Mouse (Mus musculus): ENCODE data around the gene Mfap2. TPM values are rescaled to one million over a fixed set of nuclear protein-coding genes. Genes with fewer than 3 reads are reported as not detected.
A peak's percentile ranks its signal among the peaks of the same experiment; 100 is the strongest.

Mfap2 gene
- polyA plus RNA-seq, 2 experiments, result 7.1 to 11.0 TPM

DNA sequence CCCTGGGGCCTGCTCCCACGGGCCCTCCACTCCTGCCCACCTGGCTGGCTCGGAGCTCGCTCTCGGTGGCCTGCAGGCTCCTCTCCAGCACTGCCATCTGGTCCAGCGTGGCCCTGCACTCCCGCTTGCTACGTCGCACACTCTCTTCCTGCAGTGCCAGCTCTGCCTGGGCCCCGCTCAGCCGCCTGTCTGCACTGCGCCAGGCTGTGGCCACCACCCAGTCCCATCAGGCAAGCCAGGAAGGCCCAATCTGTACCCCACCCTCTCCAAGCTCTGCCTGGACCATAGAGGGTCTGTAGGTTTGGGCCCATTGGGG is 11.4 kb downstream of the Mfap2 start:
- Histone ChIP-seq H3K4me3 (ENCODE audit: insufficient read depth in 1 of 2, low read depth in 2 of 2, low read length in 2 of 2) (no peak overlapping the region), H3K9me3 (ENCODE audit: control insufficient read depth, low read length) (no peaks in the 10 kb centered on the region), H3K9ac (replicated peaks) (no peak overlapping the region), H3K27me3 (ENCODE audit: control insufficient read depth, insufficient read depth, low read length) (no peaks in the 10 kb centered on the region), H3K4me2 (ENCODE audit: low read depth) (no peak overlapping the region), H3K4me1 (replicated peaks; ENCODE audit: control insufficient read depth in 2 of 2, insufficient read depth in 2 of 2, low read length in 1 of 2) (no peaks in the 10 kb centered on the region), H3K27ac (no peak overlapping the region), H3K36me3 (replicated peaks; ENCODE audit: control insufficient read depth, insufficient read depth, low read depth) (no peaks in the 10 kb centered on the region)
- DNase-seq (ENCODE audit: low read depth in 3 of 3, low spot score in 3 of 3) (no peak), ATAC-seq (ENCODE audit: insufficient read depth) (no peak)
- TF ChIP-seq CTCF (IDR thresholded peaks at IDR 0.05; ENCODE audit: low read depth), result no peak
- TF ChIP-seq EP300 (IDR thresholded peaks at IDR 0.05; ENCODE audit: low read depth), result no peak
- 72% methylated on average over 11 of the region's 11 CpGs for WGBS (ENCODE audit: insufficient replicate concordance)

DNA sequence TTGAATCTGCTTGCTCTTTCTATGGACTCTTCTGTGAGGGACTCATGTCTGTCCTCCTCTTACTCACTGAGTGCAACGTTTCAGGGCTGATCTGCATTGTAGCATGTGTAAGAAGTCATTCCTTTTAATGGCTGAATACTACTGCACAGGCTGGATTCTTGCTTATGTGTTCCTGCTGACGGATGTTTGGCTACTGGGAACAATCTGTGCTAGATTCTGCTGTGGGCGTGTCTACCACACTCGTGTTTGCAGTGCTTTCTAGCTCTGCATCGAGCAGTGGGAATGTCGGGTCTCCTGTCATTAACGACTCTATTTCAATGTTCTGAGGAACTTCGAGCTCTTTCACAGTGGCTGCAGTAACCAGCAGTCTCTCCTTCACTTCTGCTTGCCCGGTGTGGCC is 13.8 kb downstream of the Mfap2 start:
- TF ChIP-seq CTCF (IDR thresholded peaks at IDR 0.05; ENCODE audit: low read depth) (no peak), EP300 (IDR thresholded peaks at IDR 0.05; ENCODE audit: low read depth) (no peak)
- no peaks in the 10 kb centered on the region for H3K9me3 ChIP-seq (ENCODE audit: control insufficient read depth, low read length)
- H3K9ac ChIP-seq (replicated peaks), result no peak overlapping the region
- no peaks in the 10 kb centered on the region for H3K4me1 ChIP-seq (replicated peaks; ENCODE audit: control insufficient read depth in 2 of 2, insufficient read depth in 2 of 2, low read length in 1 of 2)
- no peaks in the 10 kb centered on the region for H3K36me3 ChIP-seq (replicated peaks; ENCODE audit: control insufficient read depth, insufficient read depth, low read depth)
- H3K27ac ChIP-seq, result no peak overlapping the region
- H3K4me2 ChIP-seq (ENCODE audit: low read depth), result no peak overlapping the region
- DNase-seq (ENCODE audit: low read depth in 3 of 3, low spot score in 3 of 3) (no peak), ATAC-seq (ENCODE audit: insufficient read depth) (no peak)
- WGBS (ENCODE audit: insufficient replicate concordance), result 55% methylated on average over 9 of the region's 9 CpGs
- no peaks in the 10 kb centered on the region for H3K27me3 ChIP-seq (ENCODE audit: control insufficient read depth, insufficient read depth, low read length)
- H3K4me3 ChIP-seq (ENCODE audit: insufficient read depth in 1 of 2, low read depth in 2 of 2, low read length in 2 of 2), result no peak overlapping the region

DNA sequence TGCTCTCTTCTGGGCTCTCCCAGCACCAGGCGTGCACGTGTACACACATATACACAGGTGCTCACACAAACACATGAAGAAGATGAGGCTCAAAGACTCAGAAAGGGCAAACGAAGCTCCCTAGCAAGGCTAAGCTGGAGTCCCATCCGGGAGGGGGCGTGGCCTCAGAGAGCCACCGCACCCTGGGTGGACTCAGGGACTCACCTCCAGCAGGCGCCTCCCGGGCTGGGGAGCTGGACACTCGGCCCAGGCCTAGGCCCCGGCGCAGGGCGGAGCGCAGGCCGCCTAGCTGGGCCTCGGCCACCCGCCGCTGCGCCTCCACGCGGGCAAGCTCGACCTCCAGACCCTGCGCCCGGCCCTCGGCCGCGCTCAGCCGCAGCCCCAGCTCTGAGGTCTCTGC is 14.8 kb downstream of the Mfap2 start:
- Histone ChIP-seq H3K27ac (no peak overlapping the region), H3K4me1 (replicated peaks; ENCODE audit: control insufficient read depth in 2 of 2, insufficient read depth in 2 of 2, low read length in 1 of 2) (no peaks in the 10 kb centered on the region), H3K4me2 (ENCODE audit: low read depth) (no peak overlapping the region), H3K4me3 (ENCODE audit: insufficient read depth in 1 of 2, low read depth in 2 of 2, low read length in 2 of 2) (no peak overlapping the region), H3K36me3 (replicated peaks; ENCODE audit: control insufficient read depth, insufficient read depth, low read depth) (no peaks in the 10 kb centered on the region), H3K27me3 (ENCODE audit: control insufficient read depth, insufficient read depth, low read length) (no peaks in the 10 kb centered on the region), H3K9ac (replicated peaks) (no peak overlapping the region), H3K9me3 (ENCODE audit: control insufficient read depth, low read length) (no peaks in the 10 kb centered on the region)
- DNase-seq (ENCODE audit: low read depth in 3 of 3, low spot score in 3 of 3) (no peak), ATAC-seq (ENCODE audit: insufficient read depth) (no peak)
- TF ChIP-seq EP300 (IDR thresholded peaks at IDR 0.05; ENCODE audit: low read depth), result no peak
- no peak for TF ChIP-seq CTCF (IDR thresholded peaks at IDR 0.05; ENCODE audit: low read depth)
- 83% methylated on average over 27 of the region's 27 CpGs for WGBS (ENCODE audit: insufficient replicate concordance)

DNA sequence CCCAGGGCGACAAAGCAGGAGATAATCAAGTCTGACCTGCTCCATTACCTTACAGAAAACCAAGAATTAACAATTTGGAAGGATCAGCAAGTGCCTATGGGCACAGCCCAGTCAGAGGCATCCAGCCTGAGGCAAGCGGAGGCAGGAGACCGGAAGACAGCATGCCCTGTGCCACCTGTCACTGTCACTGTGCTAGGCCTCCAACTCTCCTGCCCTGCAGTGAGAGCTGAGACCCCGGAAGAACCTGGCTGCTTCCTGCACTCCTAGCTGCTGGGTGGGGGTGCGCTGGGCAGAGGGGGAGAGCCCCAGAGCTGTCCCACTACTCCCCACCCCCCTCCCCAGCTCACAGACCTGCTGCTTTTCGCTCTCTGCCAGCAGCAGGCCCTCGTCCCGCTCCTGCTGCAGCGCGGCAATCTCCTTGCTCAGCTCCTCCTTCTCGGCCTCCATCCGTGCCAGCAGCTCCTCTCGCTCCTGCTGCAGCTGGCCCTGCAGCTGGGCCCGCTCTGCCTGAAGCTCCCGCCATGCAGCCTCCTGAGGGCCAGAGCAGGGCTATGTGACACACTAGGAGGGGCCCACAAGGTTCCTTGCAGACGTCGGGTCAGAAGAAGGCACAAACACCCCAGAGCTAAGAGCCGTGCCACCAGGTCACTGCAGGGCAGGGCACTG is 20.5 kb downstream of the Mfap2 start:
- H3K4me1 ChIP-seq (replicated peaks; ENCODE audit: control insufficient read depth in 2 of 2, insufficient read depth in 2 of 2, low read length in 1 of 2), result no peaks in the 10 kb centered on the region
- H3K4me2 ChIP-seq (ENCODE audit: low read depth), result no peak overlapping the region
- H3K27ac ChIP-seq, result no peak overlapping the region
- H3K4me3 ChIP-seq (ENCODE audit: insufficient read depth in 1 of 2, low read depth in 2 of 2, low read length in 2 of 2), result no peak overlapping the region
- no peaks in the 10 kb centered on the region for H3K9me3 ChIP-seq (ENCODE audit: control insufficient read depth, low read length)
- ATAC-seq (ENCODE audit: insufficient read depth), result no peak
- no peak overlapping the region for H3K9ac ChIP-seq (replicated peaks)
- H3K36me3 ChIP-seq (replicated peaks; ENCODE audit: control insufficient read depth, insufficient read depth, low read depth), result no peaks in the 10 kb centered on the region
- no peaks in the 10 kb centered on the region for H3K27me3 ChIP-seq (ENCODE audit: control insufficient read depth, insufficient read depth, low read length)
- DNase-seq (ENCODE audit: low read depth in 3 of 3, low spot score in 3 of 3), result no peak
- TF ChIP-seq CTCF (IDR thresholded peaks at IDR 0.05; ENCODE audit: low read depth) (no peak), EP300 (IDR thresholded peaks at IDR 0.05; ENCODE audit: low read depth) (no peak)
- WGBS (ENCODE audit: insufficient replicate concordance), result 79% methylated on average over 17 of the region's 18 CpGs

DNA sequence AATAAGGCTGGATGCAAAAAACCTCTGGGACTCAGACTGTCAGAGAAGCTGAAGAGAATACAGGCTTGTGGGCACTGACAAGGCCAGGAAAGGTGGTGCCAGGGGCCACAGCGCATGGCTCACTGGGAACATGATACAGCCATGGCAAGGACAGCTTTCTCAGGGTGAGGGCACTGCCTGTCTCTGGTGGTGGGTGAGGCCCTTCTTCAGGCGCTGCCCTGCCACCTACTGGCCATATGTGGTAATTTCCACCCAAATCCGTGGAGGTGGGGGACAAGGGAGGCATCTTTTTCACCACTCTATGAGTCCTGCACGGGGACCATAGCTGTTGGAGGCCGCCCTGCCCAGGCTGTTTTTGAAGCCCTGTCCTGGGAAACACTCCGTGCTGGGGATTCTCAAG is 21.5 kb downstream of the Mfap2 start:
- H3K9ac ChIP-seq (replicated peaks), result no peak overlapping the region
- no peak overlapping the region for H3K4me2 ChIP-seq (ENCODE audit: low read depth)
- 6% methylated on average over 6 of the region's 6 CpGs for WGBS (ENCODE audit: insufficient replicate concordance)
- DNase-seq (ENCODE audit: low read depth in 3 of 3, low spot score in 3 of 3) (peak; percentile 37 to 40 (median 40)), ATAC-seq (ENCODE audit: insufficient read depth) (peak; percentile 41; the same call in 1 of the 2 replicates)
- no peaks in the 10 kb centered on the region for H3K36me3 ChIP-seq (replicated peaks; ENCODE audit: control insufficient read depth, insufficient read depth, low read depth)
- H3K27ac ChIP-seq, result no peak overlapping the region
- no peak overlapping the region for H3K4me3 ChIP-seq (ENCODE audit: insufficient read depth in 1 of 2, low read depth in 2 of 2, low read length in 2 of 2)
- no peaks in the 10 kb centered on the region for H3K9me3 ChIP-seq (ENCODE audit: control insufficient read depth, low read length)
- H3K4me1 ChIP-seq (replicated peaks; ENCODE audit: control insufficient read depth in 2 of 2, insufficient read depth in 2 of 2, low read length in 1 of 2), result no peaks in the 10 kb centered on the region
- TF ChIP-seq EP300 (IDR thresholded peaks at IDR 0.05; ENCODE audit: low read depth) (no peak), CTCF (IDR thresholded peaks at IDR 0.05; ENCODE audit: low read depth) (peak; percentile 97)
- H3K27me3 ChIP-seq (ENCODE audit: control insufficient read depth, insufficient read depth, low read length), result no peaks in the 10 kb centered on the region
